Mouse (Mus musculus): ENCODE data around the gene Rplp1.

DNA sequence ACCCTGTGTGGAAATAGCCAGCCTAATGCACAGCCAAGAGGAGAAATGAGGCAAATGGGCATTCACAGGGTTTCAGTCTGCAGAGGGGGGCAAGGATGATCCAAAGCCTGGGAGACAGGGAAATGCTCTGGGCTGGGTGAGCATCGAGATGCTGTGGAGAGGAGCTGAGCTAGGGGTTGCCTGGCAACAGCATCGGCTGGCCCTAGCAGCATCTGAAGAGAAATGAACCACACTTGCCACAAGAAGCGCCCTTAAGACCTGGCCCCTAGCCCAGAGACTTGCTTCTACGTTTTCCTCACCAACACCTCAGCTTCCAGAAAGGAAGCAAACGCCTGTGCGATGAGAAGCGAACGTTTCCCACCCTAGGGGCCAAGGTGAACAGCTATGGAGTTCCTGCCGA is 11.9 kb downstream of the Rplp1 start:
- TF ChIP-seq CTCF (IDR thresholded peaks at IDR 0.05; ENCODE audit: borderline replicate concordance, control insufficient read depth, extremely low read depth, insufficient read depth, low read length, poor library complexity) (no peak), POLR2A (IDR thresholded peaks at IDR 0.05; ENCODE audit: control insufficient read depth, extremely low read depth, insufficient read depth, low read length, poor library complexity) (no peak)
